10 mouse cellular contexts compared by ENCODE assay signal in genomic region chr7:19368380-19368779, GRCm38 (mm10). TPM values are rescaled to one million over a fixed set of nuclear protein-coding genes. Genes with fewer than 3 reads are reported as not detected.
DNase-seq lines count a peak whose midpoint lies in the region; ATAC-seq lines count a peak whose summit lies in the region.
"Had no signal": no experiment of that assay in that cellular context is flagged by ENCODE, and none has a peak within 500 bp of the region (broad histone marks: within the 10 kb centered on the region; RNA-seq: fewer than 3 reads in every experiment).

No protein-coding gene starts in this region.

- H3K36me3 ChIP-seq in embryonic facial prominence, embryonic 14.5 days (ENCODE audit: control insufficient read depth, insufficient read depth, low read length), result 0 out of 2 replicates have a peak, but pooled peaks cover 7% of the 10 kb centered on the region
- H3K36me3 ChIP-seq in liver, embryonic 12.5 days, result no peaks in the 10 kb centered on the region

- no peak for ATAC-seq in embryonic facial prominence, embryonic 14.5 days (ENCODE audit: low read depth)
- ATAC-seq in liver, embryonic 12.5 days, result no peak
- ATAC-seq: hindbrain, embryonic 16.5 days had no signal

- intact Hi-C loops in gastrocnemius, postnatal 14 days (cut with DNase I; ENCODE audit: low total_unique reads), result no loop called here
- intact Hi-C loops in gastrocnemius, postnatal 36 days (cut with DNase I), result no loop called here

- no peaks in the 10 kb centered on the region for H3K9me3 ChIP-seq in embryonic facial prominence, embryonic 14.5 days (ENCODE audit: control insufficient read depth, low read length)
- no peaks in the 10 kb centered on the region for H3K9me3 ChIP-seq in liver, embryonic 12.5 days (replicated peaks)
- H3K9me3 ChIP-seq: limb, embryonic 12.5 days had no signal

- no peak overlapping the region for H3K4me3 ChIP-seq in embryonic facial prominence, embryonic 14.5 days (ENCODE audit: low read depth, low read length)
- H3K4me3 ChIP-seq in liver, embryonic 12.5 days, result no peak overlapping the region
- H3K4me3 ChIP-seq: limb, embryonic 12.5 days had no signal

- no peak overlapping the region for H3K4me2 ChIP-seq in embryonic facial prominence, embryonic 14.5 days (ENCODE audit: low read depth, low read length)
- 0 out of 2 replicates have a peak overlapping the region, but pooled peaks have one; percentile 4 for H3K4me2 ChIP-seq in liver, embryonic 12.5 days
- H3K4me2 ChIP-seq: limb, embryonic 12.5 days had no signal

- no peak overlapping the region for H3K9ac ChIP-seq in embryonic facial prominence, embryonic 14.5 days (ENCODE audit: low read depth, low read length)
- no peak overlapping the region for H3K9ac ChIP-seq in liver, embryonic 12.5 days
- H3K9ac ChIP-seq: limb, embryonic 12.5 days had no signal

- H3K27me3 ChIP-seq in embryonic facial prominence, embryonic 14.5 days (replicated peaks; ENCODE audit: control insufficient read depth, insufficient read depth, low read length), result no peaks in the 10 kb centered on the region; the same call in 1 of the 2 replicates
- H3K27me3 ChIP-seq in liver, embryonic 12.5 days (replicated peaks), result peaks cover 52% of the 10 kb centered on the region

- 21% methylated on average over 16 of the region's 16 CpGs for WGBS in embryonic facial prominence, embryonic 14.5 days
- 19% methylated on average over 16 of the region's 16 CpGs for WGBS in liver, embryonic 12.5 days (ENCODE audit: insufficient replicate concordance)

- peaks cover 5% of the 10 kb centered on the region for H3K4me1 ChIP-seq in embryonic facial prominence, embryonic 14.5 days (ENCODE audit: control insufficient read depth, insufficient read depth, low read length)
- peaks cover 25% of the 10 kb centered on the region for H3K4me1 ChIP-seq in liver, embryonic 12.5 days

- H3K27ac ChIP-seq in embryonic facial prominence, embryonic 14.5 days (replicated peaks; ENCODE audit: low read depth, low read length), result no peak overlapping the region
- no peak overlapping the region for H3K27ac ChIP-seq in liver, embryonic 12.5 days
- H3K27ac ChIP-seq: limb, embryonic 12.5 days had no signal

- DNase-seq in gastrocnemius, postnatal 14 days, result peak; percentile 45
- no peak for DNase-seq in gastrocnemius, postnatal 36 days
- peak; percentile 17 for DNase-seq in NIH3T3 (ENCODE audit: low read depth)
- peak; percentile 38 for DNase-seq in embryonic facial prominence, embryonic 14.5 days (ENCODE audit: low spot score)
- no peak for DNase-seq in thymus, postnatal 36 days
- DNase-seq in thymus, postnatal 4 days, result no peak
- DNase-seq in frontal cortex, postnatal 25 days (ENCODE audit: low spot score in 2 of 2), result no peak

RNA-seq across cellular contexts. Expression of gene Ppp1r13l, which starts 8.8 kb away (rescaled TPM):
- 1 to 10 TPM; 1.7 to 2.9 TPM for total RNA-seq in gastrocnemius, postnatal 14 days (2021)
- 1 to 10 TPM; 2.4 to 2.6 TPM for total RNA-seq in gastrocnemius, postnatal 36 days (2021)
- 11.2 and 11.6 TPM in 2 replicates for polyA plus RNA-seq in embryonic facial prominence, embryonic 14.5 days (2014; fragmentation: Nextera tagmentation; extraction: Ambion mirVana)
- 1.7 and 1.9 TPM in 2 replicates for polyA plus RNA-seq in liver, embryonic 12.5 days (2016; fragmentation: Nextera tagmentation; extraction: Ambion mirVana)

RNA-seq across cellular contexts. Expression of gene Cd3eap, which starts 9.1 kb away (rescaled TPM):
- total RNA-seq in gastrocnemius, postnatal 14 days (2021), result 1 to 10 TPM; 7.4 to 8.2 TPM
- total RNA-seq in gastrocnemius, postnatal 36 days (2021), result 10 to 100 TPM in 1 of 2 experiments, 1 to 10 TPM in 1; 9.3 to 10.2 TPM
- polyA plus RNA-seq in embryonic facial prominence, embryonic 14.5 days (2014; fragmentation: Nextera tagmentation; extraction: Ambion mirVana), result 18.8 and 21.6 TPM in 2 replicates
- polyA plus RNA-seq in liver, embryonic 12.5 days (2016; fragmentation: Nextera tagmentation; extraction: Ambion mirVana), result 19.5 and 19.9 TPM in 2 replicates

RNA-seq across cellular contexts. Expression of gene Ercc2, which starts 13.4 kb away (rescaled TPM):
- 1 to 10 TPM; 6.1 to 7.8 TPM for total RNA-seq in gastrocnemius, postnatal 14 days (2021)
- 1 to 10 TPM; 8.5 to 9.8 TPM for total RNA-seq in gastrocnemius, postnatal 36 days (2021)
- polyA plus RNA-seq in embryonic facial prominence, embryonic 14.5 days (2014; fragmentation: Nextera tagmentation; extraction: Ambion mirVana), result 10.9 and 14.7 TPM in 2 replicates
- polyA plus RNA-seq in liver, embryonic 12.5 days (2016; fragmentation: Nextera tagmentation; extraction: Ambion mirVana), result 9.9 and 10.9 TPM in 2 replicates

RNA-seq across cellular contexts. Expression of gene Ercc1, which starts 23.8 kb away (rescaled TPM):
- 10 to 100 TPM; 26.7 to 28.7 TPM for total RNA-seq in gastrocnemius, postnatal 14 days (2021)
- 10 to 100 TPM; 24.5 to 29.0 TPM for total RNA-seq in gastrocnemius, postnatal 36 days (2021)
- polyA plus RNA-seq in embryonic facial prominence, embryonic 14.5 days (2014; fragmentation: Nextera tagmentation; extraction: Ambion mirVana), result 64.0 and 75.1 TPM in 2 replicates
- polyA plus RNA-seq in liver, embryonic 12.5 days (2016; fragmentation: Nextera tagmentation; extraction: Ambion mirVana), result 25.8 and 31.5 TPM in 2 replicates

RNA-seq across cellular contexts. Expression of gene Klc3, which starts 35.5 kb away (rescaled TPM):
- total RNA-seq in gastrocnemius, postnatal 14 days (2021), result under 1 TPM in 1 of 2 experiments, not detected in 1; 0.11 TPM
- under 1 TPM; 0.25 to 0.38 TPM for total RNA-seq in gastrocnemius, postnatal 36 days (2021)
- polyA plus RNA-seq in embryonic facial prominence, embryonic 14.5 days (2014; fragmentation: Nextera tagmentation; extraction: Ambion mirVana), result 10.2 and 15.3 TPM in 2 replicates
- polyA plus RNA-seq in liver, embryonic 12.5 days (2016; fragmentation: Nextera tagmentation; extraction: Ambion mirVana), result 0.58 and 1.2 TPM in 2 replicates

Comparison
In these comparisons a context has a peak if more than half of its experiments do, and no peak if none do; other contexts are left out.
1. DNase-seq: peak in gastrocnemius, postnatal 14 days (single experiment), NIH3T3 (single experiment) and embryonic facial prominence, embryonic 14.5 days (single experiment); none in gastrocnemius, postnatal 36 days (0 of 2), thymus, postnatal 36 days (0 of 2), thymus, postnatal 4 days (single experiment) and frontal cortex, postnatal 25 days (0 of 2).